Mouse (Mus musculus) spleen, postnatal 10 days (tissue): Measurements from ENCODE around the gene Rab3c.

Experiments used
- DNase-seq, 2 experiments: peaks; one replicate each; pipeline ENCODE4 v3.0.0; 2021 to 2022; ENCODE audit warnings: low spot score in 2 of 2

Gene Rab3c

DNA sequence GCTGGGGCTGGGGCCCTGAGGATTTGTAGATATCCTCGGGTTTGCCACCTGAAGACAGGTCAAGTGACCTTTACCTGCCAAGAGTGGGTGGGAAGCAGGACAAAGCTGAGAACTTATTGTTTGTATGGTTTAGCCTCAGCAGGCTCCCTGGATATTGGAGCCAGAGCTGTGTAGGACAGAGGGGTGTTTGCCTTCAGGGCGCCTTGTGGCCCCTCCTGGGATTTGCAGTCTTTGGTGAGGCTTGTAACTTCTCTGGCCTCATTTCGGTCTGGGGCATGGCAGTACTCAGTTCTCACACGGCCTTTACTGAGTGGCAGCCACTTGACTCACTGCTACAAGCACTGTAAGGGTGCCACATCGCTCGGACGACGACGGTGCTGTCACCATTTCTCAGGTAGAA lies 261.0 kb downstream of the Rab3c start:
- DNase-seq: no peak

DNA sequence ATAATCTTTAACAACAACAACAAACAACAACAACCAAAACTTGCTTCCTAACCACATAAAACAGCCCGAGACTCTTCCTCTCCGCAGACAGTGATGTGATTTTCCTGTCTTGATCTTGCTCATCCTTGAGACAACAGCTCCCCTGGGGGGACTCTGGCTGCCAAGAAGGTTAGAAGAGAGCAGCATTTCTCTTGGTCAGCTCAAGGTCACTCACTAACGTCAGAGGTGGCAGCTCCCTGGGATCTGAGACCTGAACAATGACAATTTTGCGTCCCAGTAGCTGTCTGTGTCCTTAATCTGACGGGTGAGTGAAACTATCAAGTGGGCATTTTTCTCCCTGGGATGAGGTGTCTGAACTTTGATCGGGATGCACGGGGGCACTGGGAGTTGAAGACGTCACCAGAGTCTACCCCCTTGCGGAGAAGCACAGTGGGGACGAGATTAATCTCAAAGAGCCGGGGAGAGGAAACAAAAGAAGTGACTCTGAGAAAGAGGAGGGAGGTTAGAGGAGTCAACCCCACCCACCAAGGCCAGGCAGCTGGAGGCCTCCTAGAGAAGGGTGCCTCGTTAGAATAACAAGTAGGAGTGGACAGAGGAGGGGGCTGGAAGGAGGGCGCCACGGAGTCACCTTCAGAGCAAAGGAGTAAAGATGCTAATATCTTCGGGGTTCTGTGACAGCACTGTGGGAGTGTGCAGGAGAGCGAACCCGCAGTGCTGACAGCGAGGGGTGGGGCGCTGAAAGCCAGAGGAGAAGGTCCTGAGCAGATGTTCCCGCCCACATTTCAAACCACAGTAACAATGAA lies 261.7 kb downstream of the Rab3c start:
- peak in 1 of 2 experiments; percentile 15 for DNase-seq

DNA sequence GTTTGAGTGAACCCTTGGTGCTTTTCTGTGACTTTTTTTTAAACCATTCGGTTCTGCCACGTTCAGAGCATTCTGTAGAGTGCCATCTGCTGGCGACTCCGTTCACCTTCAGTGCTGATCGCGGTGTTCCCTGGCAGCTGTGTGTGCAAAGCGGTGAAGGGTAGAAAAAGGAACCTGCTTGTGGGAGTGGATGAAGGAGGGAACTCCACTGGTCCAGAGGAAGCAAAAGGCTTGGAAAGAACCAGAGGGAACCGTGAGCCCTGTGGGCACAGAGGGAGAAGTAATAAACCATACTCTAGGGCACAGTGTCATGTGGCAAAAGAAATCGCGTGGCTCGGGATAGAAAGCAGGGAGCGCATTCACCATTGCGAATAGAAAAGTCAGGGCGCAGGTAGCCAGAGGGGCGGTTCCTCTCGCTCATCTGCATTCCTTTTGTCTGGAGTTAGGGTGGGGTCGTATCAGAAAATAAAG lies 262.3 kb downstream of the Rab3c start:
- DNase-seq: peak; percentile 29 to 77

DNA sequence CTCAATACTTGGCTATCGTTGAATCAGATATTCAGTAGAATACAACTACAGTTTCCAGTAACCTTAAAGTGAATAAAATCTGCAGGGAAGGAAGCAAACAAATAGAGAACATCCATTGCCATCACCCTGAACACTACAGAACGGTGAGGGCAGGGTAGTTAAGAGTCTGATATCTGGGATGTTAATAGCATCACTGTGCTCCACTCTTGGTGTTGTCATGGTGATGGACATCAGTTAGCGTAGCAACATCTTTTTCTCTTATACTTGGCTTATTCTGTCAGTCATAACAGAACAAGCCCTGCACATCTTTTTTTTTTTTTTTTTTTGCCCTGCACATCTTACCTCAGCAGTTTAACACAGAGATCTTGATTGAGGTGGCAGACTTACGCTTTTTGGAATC lies 268.8 kb downstream of the Rab3c start:
- DNase-seq: no peak

DNA sequence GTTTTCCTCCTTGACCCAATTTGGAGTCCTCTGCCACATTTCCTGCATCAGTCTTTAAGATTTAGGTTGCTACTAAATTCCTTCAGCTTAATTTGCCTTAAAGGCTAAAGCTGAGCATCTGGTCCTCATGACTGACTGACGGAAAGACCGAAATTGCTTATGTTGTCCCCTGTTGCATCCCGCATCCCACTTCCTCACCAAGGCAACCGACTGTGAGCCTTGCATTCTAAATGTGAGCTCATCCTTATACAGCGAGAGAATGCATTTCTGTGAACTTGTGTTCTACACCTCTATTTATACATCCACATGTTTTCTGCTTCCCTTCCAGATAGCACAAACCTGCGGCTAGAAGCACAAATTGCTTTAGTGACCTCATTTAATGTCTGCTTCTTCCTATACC lies 269.9 kb downstream of the Rab3c start:
- no peak for DNase-seq

DNA sequence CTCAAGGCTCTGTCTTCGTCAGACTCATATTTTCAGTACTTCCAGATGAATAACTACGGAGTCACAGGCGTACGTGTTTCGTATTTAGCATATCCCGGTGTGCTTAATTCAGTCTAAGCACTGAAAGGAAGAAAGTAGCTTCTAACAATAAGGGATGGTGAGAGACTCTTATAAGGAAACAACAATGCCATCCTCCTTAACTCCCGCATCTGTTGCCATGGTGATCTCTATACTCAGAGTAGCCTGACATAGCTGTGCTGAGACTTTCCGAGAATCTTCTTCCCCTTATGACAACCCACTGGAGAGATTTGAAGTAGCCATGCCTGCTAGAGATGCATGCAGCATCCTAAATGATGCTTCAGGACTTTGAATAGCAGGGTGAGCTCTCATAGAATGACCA lies 272.3 kb downstream of the Rab3c start:
- no peak for DNase-seq

DNA sequence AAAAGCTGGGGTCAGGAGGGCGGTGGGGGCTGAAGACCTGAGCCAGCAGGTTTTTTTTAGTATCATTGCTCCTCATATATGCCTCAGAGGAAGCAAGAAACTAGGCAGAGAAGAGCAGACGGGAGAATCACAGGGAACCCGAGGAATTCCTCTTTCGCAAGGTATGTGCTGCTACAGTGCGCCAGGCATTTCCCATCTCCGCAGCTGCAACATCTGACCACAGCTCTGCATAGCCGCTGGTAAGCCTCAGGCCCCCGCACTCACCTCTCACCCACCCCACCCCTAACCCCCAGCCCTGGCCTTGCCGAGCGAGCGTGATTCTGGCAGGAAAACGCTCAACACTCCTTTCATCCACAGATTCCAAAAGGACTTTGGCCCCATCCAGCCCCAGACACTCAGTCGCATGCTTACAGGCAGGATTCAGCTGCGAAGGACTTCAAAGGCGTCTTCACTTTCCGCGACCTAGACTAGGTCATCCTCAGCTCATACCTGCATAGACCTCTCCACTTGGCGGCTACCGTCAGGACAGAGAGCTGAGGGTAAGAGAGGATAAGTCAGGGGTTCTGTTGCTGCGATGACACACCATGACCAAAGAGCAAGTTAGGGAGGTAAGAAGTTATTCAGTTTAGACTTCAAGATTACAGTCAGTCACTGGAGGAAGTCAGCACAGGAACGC lies 274.6 kb downstream of the Rab3c start:
- DNase-seq: no peak
